Mouse (Mus musculus): ENCODE data around the gene Usp19. TPM values are rescaled to one million over a fixed set of nuclear protein-coding genes. Genes with fewer than 3 reads are reported as not detected.

Usp19 gene
- polyA plus RNA-seq, 1 experiment = 184 TPM

GRCm38 (mm10) chr9:108469845-108470244 is 20.6 kb upstream of the Usp19 start:
- DNase-seq (ENCODE audit: low read depth) = no peak
- TF ChIP-seq POLR2A (IDR thresholded peaks at IDR 0.05; ENCODE audit: borderline replicate concordance, extremely low read depth, insufficient read depth, insufficient read length, poor library complexity, severe bottlenecking) (no peak), CTCF (IDR thresholded peaks at IDR 0.05; ENCODE audit: borderline replicate concordance, extremely low read depth, insufficient read depth, insufficient read length) (no peak)

- no peak for TF ChIP-seq POLR2A (IDR thresholded peaks at IDR 0.05; ENCODE audit: borderline replicate concordance, extremely low read depth, insufficient read depth, insufficient read length, poor library complexity, severe bottlenecking)
- no peak for TF ChIP-seq CTCF (IDR thresholded peaks at IDR 0.05; ENCODE audit: borderline replicate concordance, extremely low read depth, insufficient read depth, insufficient read length)
- DNase-seq (ENCODE audit: low read depth) = no peak
These were observed 15.9 kb upstream of the Usp19 start for GRCm38 (mm10) chr9:108474528-108474927.

- TF ChIP-seq CTCF (IDR thresholded peaks at IDR 0.05; ENCODE audit: borderline replicate concordance, extremely low read depth, insufficient read depth, insufficient read length) (no peak), POLR2A (IDR thresholded peaks at IDR 0.05; ENCODE audit: borderline replicate concordance, extremely low read depth, insufficient read depth, insufficient read length, poor library complexity, severe bottlenecking) (no peak)
- DNase-seq (ENCODE audit: low read depth) = peak; percentile 83
These were observed 11.7 kb upstream of the Usp19 start for GRCm38 (mm10) chr9:108478638-108479156.

- DNase-seq (ENCODE audit: low read depth) = peak; percentile 38
- no peak for TF ChIP-seq POLR2A (IDR thresholded peaks at IDR 0.05; ENCODE audit: borderline replicate concordance, extremely low read depth, insufficient read depth, insufficient read length, poor library complexity, severe bottlenecking)
- TF ChIP-seq CTCF (IDR thresholded peaks at IDR 0.05; ENCODE audit: borderline replicate concordance, extremely low read depth, insufficient read depth, insufficient read length) = no peak
These were observed 11.2 kb upstream of the Usp19 start for GRCm38 (mm10) chr9:108479241-108479640.

- peak; percentile 80 for DNase-seq (ENCODE audit: low read depth)
- no peak for TF ChIP-seq CTCF (IDR thresholded peaks at IDR 0.05; ENCODE audit: borderline replicate concordance, extremely low read depth, insufficient read depth, insufficient read length)
These were observed 10.6 kb upstream of the Usp19 start, which contains the start of gene Lamb2 for GRCm38 (mm10) chr9:108479721-108480351. Lamb2 (plus strand) TSS chr9:108479736.

- no peak for DNase-seq (ENCODE audit: low read depth)
- TF ChIP-seq CTCF (IDR thresholded peaks at IDR 0.05; ENCODE audit: borderline replicate concordance, extremely low read depth, insufficient read depth, insufficient read length) = no peak
These were observed 9.4 kb upstream of the Usp19 start for GRCm38 (mm10) chr9:108480813-108481519.

- no peak for DNase-seq (ENCODE audit: low read depth)
- TF ChIP-seq CTCF (IDR thresholded peaks at IDR 0.05; ENCODE audit: borderline replicate concordance, extremely low read depth, insufficient read depth, insufficient read length) (no peak), POLR2A (IDR thresholded peaks at IDR 0.05; ENCODE audit: borderline replicate concordance, extremely low read depth, insufficient read depth, insufficient read length, poor library complexity, severe bottlenecking) (no peak)
These were observed 8.7 kb upstream of the Usp19 start for GRCm38 (mm10) chr9:108481520-108482210.

- DNase-seq (ENCODE audit: low read depth) = no peak
- TF ChIP-seq CTCF (IDR thresholded peaks at IDR 0.05; ENCODE audit: borderline replicate concordance, extremely low read depth, insufficient read depth, insufficient read length) = no peak
- TF ChIP-seq POLR2A (IDR thresholded peaks at IDR 0.05; ENCODE audit: borderline replicate concordance, extremely low read depth, insufficient read depth, insufficient read length, poor library complexity, severe bottlenecking) = no peak
These were observed 7.2 kb upstream of the Usp19 start for GRCm38 (mm10) chr9:108483051-108483790.

GRCm38 (mm10) chr9:108484021-108484420 is 6.4 kb upstream of the Usp19 start:
- no peak for DNase-seq (ENCODE audit: low read depth)
- TF ChIP-seq POLR2A (IDR thresholded peaks at IDR 0.05; ENCODE audit: borderline replicate concordance, extremely low read depth, insufficient read depth, insufficient read length, poor library complexity, severe bottlenecking) (no peak), CTCF (IDR thresholded peaks at IDR 0.05; ENCODE audit: borderline replicate concordance, extremely low read depth, insufficient read depth, insufficient read length) (no peak)

- TF ChIP-seq CTCF (IDR thresholded peaks at IDR 0.05; ENCODE audit: borderline replicate concordance, extremely low read depth, insufficient read depth, insufficient read length) = no peak
- TF ChIP-seq POLR2A (IDR thresholded peaks at IDR 0.05; ENCODE audit: borderline replicate concordance, extremely low read depth, insufficient read depth, insufficient read length, poor library complexity, severe bottlenecking) = no peak
- DNase-seq (ENCODE audit: low read depth) = no peak
These were observed 5.0 kb upstream of the Usp19 start for GRCm38 (mm10) chr9:108485301-108485875.
